ENCODE assay signal across 16 mouse cellular contexts in the genomic region with DNA sequence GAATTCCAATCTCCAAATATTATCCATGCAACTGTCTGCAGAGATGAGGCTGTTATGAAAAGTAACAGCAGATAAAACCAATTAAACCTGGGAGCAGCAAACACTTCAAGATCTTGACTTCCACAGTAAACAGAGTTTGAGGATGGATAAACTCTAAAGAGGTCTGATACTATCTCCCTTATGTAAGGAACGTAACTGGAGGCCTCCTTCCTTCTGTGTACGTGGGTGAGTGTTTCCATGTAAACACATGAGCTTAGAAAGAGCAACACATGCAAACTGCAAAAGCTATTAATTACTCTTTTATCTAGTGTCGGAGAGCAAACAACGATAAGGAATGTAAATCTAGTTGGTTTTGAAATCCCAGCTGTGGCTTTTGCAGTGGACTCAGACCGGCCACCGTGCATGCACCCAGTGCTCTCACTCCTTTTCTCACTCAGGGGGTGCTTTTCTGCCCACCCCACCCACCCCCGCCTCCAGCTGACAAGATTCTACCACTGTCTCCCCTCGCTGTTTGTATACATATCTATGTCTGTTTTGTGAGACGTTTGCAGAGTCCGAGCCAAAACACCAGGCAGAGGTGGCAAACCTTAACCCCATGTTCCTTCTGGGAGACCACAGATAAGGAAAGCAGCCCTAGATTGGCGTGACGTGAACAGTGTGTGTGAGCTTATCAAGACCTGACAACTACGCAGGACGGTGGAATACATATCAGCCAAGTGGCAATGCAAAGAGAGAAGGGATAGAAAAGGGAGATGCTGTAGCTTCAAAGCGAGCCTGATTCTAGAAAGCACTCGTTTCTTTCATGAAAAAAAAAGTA.
DNase-seq lines count a peak whose midpoint lies in the region; ATAC-seq and TF ChIP-seq lines count a peak whose summit lies in the region.
"Had no signal": no experiment of that assay in that cellular context is flagged by ENCODE, and none has a peak within 500 bp of the region (broad histone marks: within the 10 kb centered on the region; RNA-seq: fewer than 3 reads in every experiment).

No protein-coding gene starts in this region.

- no peak for ATAC-seq in heart, embryonic 13.5 days (ENCODE audit: extremely low read depth, insufficient number of reproducible peaks, low FRiP score, low TSS enrichment)
- ATAC-seq in neural tube, embryonic 13.5 days (ENCODE audit: low read depth), result no peak
- ATAC-seq: forebrain, embryonic 16.5 days had no signal

- no peaks in the 10 kb centered on the region for H3K9me3 ChIP-seq in heart, embryonic 13.5 days
- no peaks in the 10 kb centered on the region for H3K9me3 ChIP-seq in neural tube, embryonic 13.5 days
- H3K9me3 ChIP-seq: embryonic facial prominence, embryonic 13.5 days had no signal

- H3K4me1 ChIP-seq in heart, embryonic 13.5 days, result peaks cover 35% of the 10 kb centered on the region
- H3K4me1 ChIP-seq in neural tube, embryonic 13.5 days (replicated peaks), result peaks cover 41% of the 10 kb centered on the region
- H3K4me1 ChIP-seq in liver, adult 2 months (ENCODE audit: control insufficient read depth, insufficient read depth, low read length), result peaks cover 5% of the 10 kb centered on the region; the same call in 1 of the 2 replicates

- DNase-seq in heart, postnatal 4 days, result no peak
- no peak for DNase-seq in neural tube, embryonic 10.5 days (ENCODE audit: extremely low spot score, low spot score)
- DNase-seq in liver, adult 2 months (ENCODE audit: extremely low read depth, low read depth, low spot score), result peak; percentile 7
- DNase-seq in yolk sac, embryonic 10.5 days (ENCODE audit: low spot score), result peak; percentile 33
- no peak for DNase-seq in urinary bladder, postnatal 10 days (ENCODE audit: low spot score)
- DNase-seq in layer of hippocampus, adult 18-20 months (ENCODE audit: low spot score in 2 of 2), result no peak
- DNase-seq: adrenal gland, postnatal 10 days; cerebellum, adult 2 months; kidney, adult 18-20 months; lung, adult 18-20 months; spleen, adult 18-20 months; thymus, adult 2 months had no signal

- H3K27me3 ChIP-seq in heart, embryonic 13.5 days (replicated peaks), result no peaks in the 10 kb centered on the region
- H3K27me3 ChIP-seq in neural tube, embryonic 13.5 days, result no peaks in the 10 kb centered on the region
- no peaks in the 10 kb centered on the region for H3K27me3 ChIP-seq in liver, adult 2 months (ENCODE audit: control insufficient read depth, insufficient read depth, low read length)
- H3K27me3 ChIP-seq: embryonic facial prominence, embryonic 13.5 days had no signal

- peak overlapping the region; percentile 53; the same call in 1 of the 2 replicates for H3K27ac ChIP-seq in heart, embryonic 13.5 days (replicated peaks)
- peak overlapping the region; percentile 74 for H3K27ac ChIP-seq in neural tube, embryonic 13.5 days (replicated peaks)
- H3K27ac ChIP-seq in liver, adult 2 months (replicated peaks; ENCODE audit: insufficient read depth, low read depth, low read length), result no peak overlapping the region
- H3K27ac ChIP-seq: embryonic facial prominence, embryonic 13.5 days had no signal

- no peaks in the 10 kb centered on the region for H3K36me3 ChIP-seq in heart, embryonic 13.5 days
- no peaks in the 10 kb centered on the region for H3K36me3 ChIP-seq in neural tube, embryonic 13.5 days
- no peaks in the 10 kb centered on the region for H3K36me3 ChIP-seq in liver, adult 2 months (ENCODE audit: control insufficient read depth, insufficient read depth, low read length)
- H3K36me3 ChIP-seq: embryonic facial prominence, embryonic 13.5 days had no signal

- peak overlapping the region; percentile 51 for H3K4me2 ChIP-seq in heart, embryonic 13.5 days
- no peak overlapping the region for H3K4me2 ChIP-seq in neural tube, embryonic 13.5 days
- H3K4me2 ChIP-seq: embryonic facial prominence, embryonic 13.5 days had no signal

- no peak for TF ChIP-seq CTCF in liver, adult 2 months (IDR thresholded peaks at IDR 0.05; ENCODE audit: low read depth, low read length)

- peak overlapping the region; percentile 11 for H3K4me3 ChIP-seq in heart, embryonic 13.5 days
- H3K4me3 ChIP-seq in neural tube, embryonic 13.5 days, result no peak overlapping the region
- H3K4me3 ChIP-seq in liver, adult 2 months (ENCODE audit: insufficient read depth, low read depth, low read length), result no peak overlapping the region
- H3K4me3 ChIP-seq: embryonic facial prominence, embryonic 13.5 days had no signal

- no peak for TF ChIP-seq POLR2A in liver, adult 2 months (IDR thresholded peaks at IDR 0.05; ENCODE audit: extremely low read depth, insufficient read depth, low read length)

- H3K79me2 ChIP-seq in liver, adult 2 months (ENCODE audit: control insufficient read depth, insufficient read depth, low read length), result no peaks in the 10 kb centered on the region; the same call in 1 of the 2 replicates

- WGBS in heart, embryonic 13.5 days, result 23% methylated on average over 16 of the region's 16 CpGs
- WGBS in neural tube, embryonic 13.5 days, result 66% methylated on average over 16 of the region's 16 CpGs
- 49% methylated on average over 16 of the region's 16 CpGs for WGBS in liver, adult 2 months

- H3K9ac ChIP-seq in heart, embryonic 13.5 days, result peak overlapping the region; percentile 67; the same call in 1 of the 2 replicates
- H3K9ac ChIP-seq in neural tube, embryonic 13.5 days, result no peak overlapping the region
- H3K9ac ChIP-seq in liver, adult 2 months (ENCODE audit: low read depth, low read length), result no peak overlapping the region
- H3K9ac ChIP-seq: embryonic facial prominence, embryonic 13.5 days had no signal

Comparison
In these comparisons a context has a peak if more than half of its experiments do, and no peak if none do; other contexts are left out.
1. DNase-seq: peak in liver, adult 2 months (single experiment) and yolk sac, embryonic 10.5 days (single experiment); none in heart, postnatal 4 days (single experiment), neural tube, embryonic 10.5 days (single experiment), urinary bladder, postnatal 10 days (single experiment) and layer of hippocampus, adult 18-20 months (0 of 2).